Mouse (Mus musculus) urinary bladder, postnatal 0 days (tissue): ENCODE data around the gene Lca5. TPM values are rescaled to one million over a fixed set of nuclear protein-coding genes. Genes with fewer than 3 reads are reported as not detected.

Experiments
- polyA plus RNA-seq: library from polyadenylated mRNA; unstranded; fragments of >200 nt; fragmentation: Nextera tagmentation; extraction: Ambion mirVana; gene quantifications from 2 replicates; pipeline ENCODE4 v1.2.1, GENCODE M21; 2015

The Lca5 gene
- polyA plus RNA-seq: 6.8 and 8.8 TPM in 2 replicates

DNA sequence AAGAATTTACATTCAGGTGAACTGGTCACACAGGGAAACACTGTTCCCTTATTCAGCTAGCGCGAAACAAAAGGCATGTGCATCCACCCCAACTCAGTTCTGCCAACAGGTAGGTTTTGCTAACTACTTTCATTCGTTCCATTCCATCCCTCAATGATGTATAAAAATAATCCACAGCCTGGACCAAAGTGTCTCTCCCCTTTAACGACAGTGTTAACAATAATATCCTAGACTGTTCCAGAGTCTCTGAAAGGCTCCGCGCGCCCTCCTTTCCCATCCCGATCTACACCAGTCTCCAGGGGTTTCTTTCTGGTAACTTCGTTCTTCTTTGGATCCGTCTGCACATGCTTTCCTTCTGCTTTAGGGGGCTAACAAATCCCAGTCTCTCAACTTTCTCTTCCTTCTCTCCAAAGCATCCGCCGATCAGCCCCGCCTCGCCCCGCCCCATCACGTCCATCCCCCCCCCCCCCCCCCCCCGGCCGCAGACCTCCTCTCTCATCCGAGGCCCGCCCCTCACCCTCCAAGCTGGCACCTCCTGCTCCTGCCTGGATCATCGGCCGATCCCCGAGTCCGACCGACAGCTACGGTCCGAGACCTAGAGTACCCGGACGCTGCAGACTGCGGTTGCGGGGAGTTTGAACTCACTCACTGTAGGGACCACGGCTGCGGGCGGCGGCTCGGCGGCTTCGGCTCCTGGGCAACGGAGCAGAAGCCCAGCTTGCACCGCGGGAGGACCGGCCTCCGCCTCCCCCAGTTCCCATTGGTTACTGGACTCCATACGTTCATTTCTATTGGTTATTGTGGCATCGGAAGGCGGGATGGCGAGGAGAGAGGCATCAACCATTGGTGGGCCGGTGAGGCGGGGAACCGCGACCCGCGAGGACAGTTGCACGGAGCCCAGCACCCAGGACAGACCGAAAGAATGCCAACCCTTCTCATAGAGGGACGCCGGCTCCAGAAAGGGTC, at the start of gene Lca5:
Lca5 (minus strand) TSS at position 736 of the 966 bp plus-strand sequence.

Other genes starting within 250 kb of the Lca5 start
- 55.1 and 63.8 TPM in 2 replicates for gene Sh3bgrl2, start 107.2 kb upstream of the Lca5 start, polyA plus RNA-seq